Mouse (Mus musculus) midbrain, embryonic 14.5 days (tissue): ENCODE results near the gene Aym1. TPM values are rescaled to one million over a fixed set of nuclear protein-coding genes. Genes with fewer than 3 reads are reported as not detected.
"Not testable (repeated sequence)": the region's sequence is repeated elsewhere in the genome, so short reads cannot be mapped to it uniquely, and the experiment has no call there.

ENCODE experiments used
- ATAC-seq: fragments of 200-750 bp; cut with Nextera tagmentation; 2 replicates; pipeline ENCODE4 v1.8.0; 2017; ENCODE audit warnings: moderate number of reproducible peaks, moderate library complexity; ENCODE audit not compliant: low FRiP score, low TSS enrichment
- DNase-seq: peaks from one replicate; pipeline ENCODE4 v3.0.0-alpha.2; 2015
- H3K27ac ChIP-seq: fragments of 300-500 bp; sonication (generic); replicated peaks from 2 replicates; pipeline ENCODE4 v1.5.1; 2014; ENCODE audit warnings: mild to moderate bottlenecking, low read depth, low read length, moderate library complexity
- H3K27me3 ChIP-seq: fragments of 300-500 bp; sonication (generic); 2 replicates; pipeline ENCODE4 v1.6.1; 2014; ENCODE audit warnings: low read length, control low read depth, mixed read lengths; ENCODE audit not compliant: control insufficient read depth, insufficient read depth
- H3K36me3 ChIP-seq: fragments of 300-500 bp; sonication (generic); 2 replicates; pipeline ENCODE4 v1.6.1; 2014; ENCODE audit warnings: low read length, control low read depth; ENCODE audit not compliant: control insufficient read depth, insufficient read depth
- H3K4me1 ChIP-seq: fragments of 300-500 bp; sonication (generic); 2 replicates; pipeline ENCODE4 v1.6.1; 2014; ENCODE audit warnings: mild to moderate bottlenecking, antibody characterized with exemption, low read length, control low read depth; ENCODE audit not compliant: control insufficient read depth, insufficient read depth
- H3K4me2 ChIP-seq: fragments of 300-500 bp; sonication (generic); 2 replicates; pipeline ENCODE4 v1.6.1; 2014; ENCODE audit warnings: mild to moderate bottlenecking, low read length, moderate library complexity
- H3K4me3 ChIP-seq: fragments of 300-500 bp; sonication (generic); replicated peaks from 2 replicates; pipeline ENCODE4 v1.5.1; 2014; ENCODE audit warnings: low read depth, low read length
- H3K9ac ChIP-seq: fragments of 300-500 bp; sonication (generic); replicated peaks from 2 replicates; pipeline ENCODE4 v1.6.1; 2014; ENCODE audit warnings: mild to moderate bottlenecking, low read length, moderate library complexity
- H3K9me3 ChIP-seq: fragments of 300-500 bp; sonication (generic); 2 replicates; pipeline ENCODE4 v1.6.1; 2016; ENCODE audit warnings: low read length, control low read depth, mixed read lengths; ENCODE audit not compliant: control insufficient read depth
- WGBS: fragments of 180-500 bp; shearing (Covaris S2); extraction: QIAGEN DNeasy Blood & Tissue Kit; methylation state at CpG from one replicate; pipeline ENCODE4 v1.1.7; 2014; 5-methylcytosine and 5-hydroxymethylcytosine counted together
- polyA plus RNA-seq: library from polyadenylated mRNA; unstranded; fragments of >200 nt; fragmentation: Nextera tagmentation; extraction: Ambion mirVana; gene quantifications from 2 replicates; pipeline ENCODE4 v1.2.1, GENCODE M21; 2014

Gene Aym1
- polyA plus RNA-seq, 1 experiment from 2014 or later, result not detected

GRCm38 (mm10) chr5:113332239-113332638 lies 24.9 kb upstream of the Aym1 start:
- Histone ChIP-seq H3K36me3 (no peaks in the 10 kb centered on the region), H3K4me2 (no peak overlapping the region), H3K27ac (no peak overlapping the region), H3K4me3 (no peak overlapping the region), H3K9ac (no peak overlapping the region), H3K4me1 (peaks cover 8% of the 10 kb centered on the region; the same call in 1 of the 2 replicates), H3K9me3 (peaks cover 10% of the 10 kb centered on the region; the same call in 1 of the 2 replicates), H3K27me3 (peaks cover 30% of the 10 kb centered on the region)
- 43% methylated on average over 12 of the region's 12 CpGs for WGBS
- ATAC-seq (no peak), DNase-seq (peak; percentile 41)

- peaks cover 10% of the 10 kb centered on the region; the same call in 1 of the 2 replicates for H3K9me3 ChIP-seq
- no peaks in the 10 kb centered on the region for H3K36me3 ChIP-seq
- no peak overlapping the region for H3K4me3 ChIP-seq
- H3K27ac ChIP-seq, result no peak overlapping the region
- DNase-seq (no peak), ATAC-seq (no peak)
- no peak overlapping the region for H3K9ac ChIP-seq
- peaks cover 30% of the 10 kb centered on the region for H3K27me3 ChIP-seq
- peaks cover 8% of the 10 kb centered on the region; the same call in 1 of the 2 replicates for H3K4me1 ChIP-seq
- no peak overlapping the region for H3K4me2 ChIP-seq
- WGBS, result 61% methylated on average over 4 of the region's 4 CpGs
Measured at GRCm38 (mm10) chr5:113332899-113333298, 24.2 kb upstream of the Aym1 start.

DNA sequence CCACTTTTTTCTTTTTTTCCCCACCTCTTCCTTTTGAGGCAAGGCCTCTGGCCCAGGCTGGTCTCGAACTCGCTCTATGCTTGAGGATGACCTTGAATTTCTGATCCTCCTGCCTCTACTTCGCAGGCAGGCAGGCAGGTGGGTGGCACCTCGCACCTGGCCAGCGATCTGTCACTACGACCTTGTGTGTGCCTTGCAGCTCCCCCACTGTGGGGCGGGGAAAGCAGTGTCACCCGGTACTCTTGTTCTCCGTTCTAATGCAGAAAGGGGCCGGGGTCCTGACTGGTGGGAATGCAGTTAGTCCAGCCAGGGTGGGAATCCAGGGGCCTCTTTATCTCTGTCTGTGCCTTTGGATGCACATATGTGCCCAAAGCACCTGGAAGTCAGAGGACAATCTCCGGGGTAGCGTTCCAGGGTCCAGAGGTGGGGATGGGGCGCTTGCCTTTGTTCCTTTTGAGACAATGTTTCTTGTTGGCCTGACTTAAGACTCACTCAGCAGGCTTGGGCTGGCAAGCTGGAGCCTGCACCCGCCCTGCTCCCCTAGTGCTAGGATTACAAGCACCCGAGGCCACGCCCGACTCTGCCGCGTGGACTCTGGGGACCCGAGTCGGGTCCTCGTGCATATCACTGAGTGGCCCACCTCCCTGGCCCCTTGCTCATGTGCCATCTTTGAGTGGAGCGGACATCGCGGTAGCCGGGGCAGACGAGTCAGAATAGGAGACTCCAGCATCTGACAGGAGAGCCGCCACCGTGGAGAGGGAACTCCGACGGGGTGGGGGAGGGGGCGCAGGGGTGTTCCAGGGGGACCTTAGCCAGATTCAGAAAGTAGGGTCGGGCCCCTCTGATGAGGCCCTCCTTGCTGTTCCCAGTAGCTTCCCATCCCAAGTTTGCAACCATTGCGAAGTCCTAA lies 22.2 kb upstream of the Aym1 start:
- 5% methylated on average over 34 of the region's 34 CpGs for WGBS
- no peak overlapping the region for H3K9ac ChIP-seq

DNA sequence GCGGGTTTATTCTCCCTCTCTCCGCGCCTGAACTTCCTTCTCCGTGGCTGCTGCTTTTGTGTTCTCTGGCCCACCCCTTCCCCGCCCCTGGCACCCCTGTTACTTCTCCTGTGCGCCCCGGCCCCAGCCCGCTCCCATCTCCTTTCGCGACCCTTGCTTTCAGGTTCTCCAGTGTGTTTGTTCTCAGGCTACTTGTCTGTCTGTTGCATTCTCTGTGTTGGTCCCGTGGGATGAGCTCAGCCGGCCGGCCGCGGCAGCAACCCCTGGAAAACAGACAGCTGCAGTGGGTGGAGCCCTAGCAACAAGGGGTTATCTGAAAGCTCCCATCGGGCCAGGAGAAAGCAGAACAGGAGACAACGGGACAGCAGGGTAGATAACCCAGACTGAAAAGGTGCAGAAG lies 21.4 kb upstream of the Aym1 start:
- DNase-seq, result peak; percentile 66
- no peak overlapping the region for H3K9ac ChIP-seq
- peaks cover 8% of the 10 kb centered on the region; the same call in 1 of the 2 replicates for H3K4me1 ChIP-seq
- H3K27ac ChIP-seq, result no peak overlapping the region
- WGBS, result 1% methylated on average over 17 of the region's 17 CpGs
- no peaks in the 10 kb centered on the region for H3K36me3 ChIP-seq
- no peak for ATAC-seq
- H3K27me3 ChIP-seq, result peaks cover 30% of the 10 kb centered on the region
- H3K4me2 ChIP-seq, result peak overlapping the region; percentile 46
- H3K9me3 ChIP-seq, result peaks cover 4% of the 10 kb centered on the region; the same call in 1 of the 2 replicates
- H3K4me3 ChIP-seq, result peak overlapping the region; percentile 18; the same call in 1 of the 2 replicates

More for the DNA sequence above, 22.2 kb upstream of the Aym1 start:
- Histone ChIP-seq H3K36me3 (no peaks in the 10 kb centered on the region), H3K4me3 (peak overlapping the region; percentile 18; the same call in 1 of the 2 replicates), H3K27me3 (peaks cover 30% of the 10 kb centered on the region), H3K9me3 (peaks cover 4% of the 10 kb centered on the region; the same call in 1 of the 2 replicates), H3K4me2 (peak overlapping the region; percentile 46), H3K4me1 (peaks cover 8% of the 10 kb centered on the region; the same call in 1 of the 2 replicates), H3K27ac (no peak overlapping the region)
- DNase-seq, result peak; percentile 35
- ATAC-seq, result no peak

DNA sequence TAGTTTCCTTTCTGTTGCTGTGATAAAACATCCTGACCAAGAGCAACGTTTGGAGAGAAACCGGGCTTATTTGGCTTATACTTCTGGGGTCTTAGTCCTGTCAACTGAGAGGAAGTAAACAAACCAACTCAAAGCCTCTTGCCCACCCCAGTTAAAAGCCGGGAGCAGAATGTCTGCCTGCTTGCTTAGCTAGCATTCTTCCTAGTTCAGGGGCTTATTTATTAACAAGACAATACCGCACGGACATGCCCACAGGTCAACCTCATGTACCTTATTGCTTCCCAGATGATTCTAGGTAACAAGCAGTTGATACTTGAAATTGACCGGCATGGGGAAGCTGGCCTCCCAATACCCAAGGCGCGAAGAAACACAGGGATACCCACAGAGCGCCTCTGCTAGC lies 20.8 kb upstream of the Aym1 start:
- WGBS, result 26% methylated on average over 9 of the region's 9 CpGs
- no peak for DNase-seq

DNA sequence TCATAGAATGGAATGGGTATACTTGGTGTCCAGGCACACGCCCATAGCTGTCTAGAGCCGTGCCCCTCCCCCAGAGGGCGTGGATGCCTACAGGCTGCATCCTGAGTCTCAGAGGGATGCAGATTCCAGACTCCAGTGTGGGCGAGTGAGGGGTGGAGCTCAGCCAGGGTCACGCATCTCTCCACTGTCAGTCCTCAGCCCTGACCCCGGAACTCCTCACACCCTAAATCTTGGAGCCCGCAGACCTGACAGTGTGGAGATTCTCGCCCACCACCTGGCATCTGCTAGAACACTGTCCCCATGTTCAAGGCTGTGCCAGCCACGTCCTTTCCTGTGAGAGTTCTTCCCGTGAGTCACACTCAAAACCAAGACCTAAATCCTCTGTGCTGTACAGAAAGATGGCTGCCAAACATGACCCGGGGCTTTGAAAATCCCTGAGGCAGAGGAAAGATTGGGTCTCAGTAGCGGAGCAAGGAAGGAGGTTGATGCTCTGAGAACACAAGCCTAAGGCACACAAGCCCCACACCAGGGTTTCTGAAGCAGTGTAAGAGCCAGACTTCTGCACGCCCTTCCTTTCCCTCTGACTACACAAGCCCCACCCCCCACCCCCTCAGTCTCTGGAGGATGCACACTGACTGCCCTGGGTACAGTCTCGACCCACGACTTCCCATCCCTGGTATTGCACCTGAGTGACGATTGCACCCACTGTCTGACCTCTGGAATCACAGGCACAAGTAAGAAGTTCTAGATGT lies 12.3 kb upstream of the Aym1 start:
- Histone ChIP-seq H3K4me2 (peak overlapping the region; percentile 10; the same call in 1 of the 2 replicates), H3K4me3 (no peak overlapping the region), H3K36me3 (no peaks in the 10 kb centered on the region), H3K9me3 (no peaks in the 10 kb centered on the region), H3K27me3 (peaks cover 37% of the 10 kb centered on the region), H3K4me1 (peaks cover 10% of the 10 kb centered on the region; the same call in 1 of the 2 replicates), H3K27ac (no peak overlapping the region), H3K9ac (no peak overlapping the region)
- WGBS, result 29% methylated on average over 16 of the region's 16 CpGs
- no peak for DNase-seq
- ATAC-seq, result no peak

More for the DNA sequence above, 20.8 kb upstream of the Aym1 start:
- Histone ChIP-seq H3K9ac (no peak overlapping the region), H3K9me3 (peaks cover 4% of the 10 kb centered on the region; the same call in 1 of the 2 replicates), H3K4me2 (no peak overlapping the region), H3K27ac (no peak overlapping the region), H3K27me3 (peaks cover 30% of the 10 kb centered on the region), H3K4me3 (no peak overlapping the region), H3K4me1 (peaks cover 8% of the 10 kb centered on the region; the same call in 1 of the 2 replicates), H3K36me3 (no peaks in the 10 kb centered on the region)
- no peak for ATAC-seq

- Histone ChIP-seq H3K27me3 (peaks cover 44% of the 10 kb centered on the region), H3K4me3 (no peak overlapping the region)
- WGBS, result 3% methylated on average over 11 of the region's 11 CpGs
Measured at GRCm38 (mm10) chr5:113345781-113346180, 11.3 kb upstream of the Aym1 start.

DNA sequence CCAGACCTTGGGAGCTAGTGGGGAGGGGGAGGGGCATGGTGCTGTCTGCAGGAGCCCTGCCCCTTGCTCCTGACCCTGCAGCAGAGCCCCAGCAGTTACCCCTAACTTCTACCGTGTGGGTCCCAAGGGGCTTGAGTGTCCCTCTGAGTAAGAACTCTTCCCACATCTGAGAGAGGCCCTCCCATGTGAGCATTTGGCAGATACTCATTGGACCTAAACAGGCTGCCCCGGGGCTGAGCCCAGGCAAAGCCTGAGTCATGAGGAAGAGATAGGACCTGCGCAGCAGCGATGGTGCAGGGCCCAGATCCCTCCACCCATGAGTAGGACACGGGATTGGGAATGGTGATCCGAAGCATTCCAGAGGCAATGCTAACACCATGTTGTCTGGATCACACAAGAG lies 10.4 kb upstream of the Aym1 start:
- not testable (repeated sequence) for H3K36me3 ChIP-seq, H3K9me3 ChIP-seq, H3K4me3 ChIP-seq, H3K4me2 ChIP-seq, H3K27ac ChIP-seq, ATAC-seq, H3K9ac ChIP-seq, DNase-seq
- peaks cover 51% of the 10 kb centered on the region for H3K27me3 ChIP-seq
- 47% methylated on average over 6 of the region's 6 CpGs for WGBS
- peaks cover 13% of the 10 kb centered on the region; the same call in 1 of the 2 replicates for H3K4me1 ChIP-seq

More at GRCm38 (mm10) chr5:113345781-113346180, 11.3 kb upstream of the Aym1 start:
- ATAC-seq, result no peak
- Histone ChIP-seq H3K4me2 (no peak overlapping the region), H3K9me3 (no peaks in the 10 kb centered on the region), H3K27ac (no peak overlapping the region), H3K9ac (no peak overlapping the region), H3K4me1 (peaks cover 10% of the 10 kb centered on the region; the same call in 1 of the 2 replicates), H3K36me3 (no peaks in the 10 kb centered on the region)
- no peak for DNase-seq
